Mouse (Mus musculus) ovary, adult 18-20 months (tissue): ENCODE data around the gene Cks2.
"Not testable (repeated sequence)": the region's sequence is repeated elsewhere in the genome, so short reads cannot be mapped to it uniquely, and the experiment has no call there.

Source experiments
- DNase-seq: peaks from one replicate; pipeline ENCODE4 v3.0.0; 2022; ENCODE audit warnings: low spot score, mixed read lengths

Gene Cks2

DNA sequence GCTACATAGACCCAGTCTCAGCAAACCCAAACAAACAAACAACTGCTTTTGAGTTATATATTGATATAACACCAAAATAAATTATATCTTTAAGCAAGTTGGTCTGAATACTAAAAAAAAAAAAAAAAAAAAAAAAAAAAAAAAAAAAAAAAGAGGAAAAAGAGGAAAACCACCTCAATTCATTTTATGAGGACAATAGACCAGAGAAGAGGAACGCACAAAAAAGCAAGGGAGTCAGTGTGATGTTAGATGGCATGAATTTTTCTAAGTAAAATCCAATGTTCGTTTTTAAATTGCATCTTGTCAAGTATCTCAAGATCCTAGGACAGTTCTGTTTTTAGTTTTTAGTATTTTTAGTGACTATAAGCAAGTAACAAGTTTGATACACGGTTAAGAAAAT is 3.6 kb upstream of the Cks2 start:
- DNase-seq: no peak

- DNase-seq: no peak
These were observed 2.8 kb upstream of the Cks2 start for GRCm38 (mm10) chr13:51642171-51642778.

GRCm38 (mm10) chr13:51643924-51644828 is 856 bp upstream of the Cks2 start:
- DNase-seq: no peak

DNA sequence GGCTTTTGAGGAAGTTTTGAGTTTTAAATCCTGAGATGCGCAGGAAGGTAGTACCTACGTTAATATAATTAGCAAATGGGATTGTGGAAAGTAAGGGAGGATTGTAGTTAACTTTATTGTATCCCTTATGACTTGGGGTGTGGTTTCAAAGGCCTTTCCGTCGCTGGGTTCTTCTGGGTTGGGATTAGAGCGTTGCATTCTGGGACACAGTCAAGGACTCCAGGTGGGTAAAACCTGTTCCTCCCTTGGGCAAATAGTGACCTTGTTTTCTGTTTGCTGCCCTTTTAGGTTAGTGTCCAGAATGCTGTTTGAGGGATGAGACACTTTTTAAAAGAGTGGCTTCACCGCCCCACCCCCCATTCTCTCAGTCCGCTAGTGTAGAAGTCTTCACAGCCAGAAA is 840 bp downstream of the Cks2 start:
- DNase-seq: no peak

GRCm38 (mm10) chr13:51646362-51647027 is 1.5 kb downstream of the Cks2 start:
- DNase-seq: no peak

GRCm38 (mm10) chr13:51647770-51648169 is 2.7 kb downstream of the Cks2 start:
- DNase-seq: no peak

- DNase-seq: no peak
These were observed 3.2 kb downstream of the Cks2 start for GRCm38 (mm10) chr13:51648237-51648636.

GRCm38 (mm10) chr13:51649740-51650139 is 4.7 kb downstream of the Cks2 start:
- no peak for DNase-seq

DNA sequence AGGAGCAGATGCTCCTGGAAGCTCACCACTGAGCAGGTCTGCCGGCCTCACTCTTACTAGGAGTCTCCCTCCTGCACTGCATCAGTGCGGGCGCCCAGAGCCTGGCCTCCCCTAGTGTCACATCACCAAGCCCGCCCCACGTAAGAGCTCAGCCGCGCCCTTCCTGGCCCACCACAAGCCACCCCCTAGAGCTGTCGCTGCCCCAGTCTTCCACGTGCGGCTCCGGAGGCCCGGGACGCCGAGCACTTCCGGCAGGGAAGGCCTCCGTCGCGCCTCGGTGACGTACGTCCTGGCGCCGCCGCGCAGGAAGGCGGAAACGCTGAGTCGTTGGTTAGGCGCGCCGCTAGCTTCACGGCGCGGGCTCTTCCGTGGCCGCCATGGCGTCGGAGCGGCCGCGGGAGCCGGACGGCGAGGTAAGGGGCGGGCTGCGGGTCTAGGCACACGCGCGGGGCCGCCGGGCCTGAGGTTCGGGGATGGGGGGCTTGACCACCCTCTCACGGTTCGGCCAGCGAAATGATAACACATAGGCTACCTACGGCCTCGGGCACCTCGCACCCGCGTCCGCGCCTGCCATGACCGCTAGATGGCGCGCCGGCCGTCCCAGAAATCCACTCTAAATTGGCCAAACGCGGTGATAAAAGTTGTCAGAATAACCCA is 6.5 kb downstream of the Cks2 start, which contains the start of gene Secisbp2:
Gene Secisbp2, plus strand, starts transcription at position 290 of the 657 bp plus-strand sequence.
- DNase-seq: peak; percentile 87

GRCm38 (mm10) chr13:51653159-51653558 is 8.1 kb downstream of the Cks2 start:
- no peak for DNase-seq

DNA sequence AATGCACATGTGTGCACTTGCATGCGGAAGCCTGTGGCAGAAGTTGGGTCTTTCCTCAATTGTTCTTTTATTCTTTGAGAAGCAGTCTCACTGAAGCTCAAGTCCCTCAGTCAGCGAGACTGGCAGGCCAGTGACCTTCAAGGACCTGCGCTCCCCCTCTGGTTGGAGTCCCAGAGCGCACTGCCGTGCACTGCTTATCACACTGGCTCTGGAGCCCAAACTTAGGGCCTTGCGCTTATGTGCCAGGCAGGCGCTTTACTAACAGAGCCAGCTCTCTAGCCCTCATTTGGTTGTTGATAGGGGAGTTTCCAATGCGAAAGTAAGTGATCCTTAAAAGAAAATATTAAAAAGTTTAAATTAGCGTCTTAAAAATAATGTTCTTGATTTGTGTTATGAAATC is 8.9 kb downstream of the Cks2 start:
- no peak for DNase-seq

GRCm38 (mm10) chr13:51656516-51657235 is 11.6 kb downstream of the Cks2 start:
- no peak for DNase-seq

DNA sequence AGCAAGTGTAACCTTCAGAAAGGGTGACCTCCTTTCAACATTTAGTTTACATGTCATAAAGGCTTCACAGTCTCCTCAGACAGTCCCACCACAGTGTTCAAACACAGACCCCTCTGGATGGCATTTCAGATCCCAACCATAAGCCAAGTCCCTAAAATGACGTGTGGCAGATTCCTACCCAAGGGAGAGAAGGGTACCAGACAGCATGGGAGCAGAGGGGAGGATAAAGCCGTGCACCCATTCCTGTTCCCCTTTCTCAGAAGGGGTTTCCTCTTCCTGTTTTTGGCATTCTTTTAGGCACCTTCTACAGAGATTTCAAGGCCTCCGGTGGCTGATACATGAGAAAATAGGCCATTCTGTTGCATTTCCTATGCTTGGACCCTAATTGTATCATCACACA is 13.1 kb downstream of the Cks2 start:
- DNase-seq: no peak

DNA sequence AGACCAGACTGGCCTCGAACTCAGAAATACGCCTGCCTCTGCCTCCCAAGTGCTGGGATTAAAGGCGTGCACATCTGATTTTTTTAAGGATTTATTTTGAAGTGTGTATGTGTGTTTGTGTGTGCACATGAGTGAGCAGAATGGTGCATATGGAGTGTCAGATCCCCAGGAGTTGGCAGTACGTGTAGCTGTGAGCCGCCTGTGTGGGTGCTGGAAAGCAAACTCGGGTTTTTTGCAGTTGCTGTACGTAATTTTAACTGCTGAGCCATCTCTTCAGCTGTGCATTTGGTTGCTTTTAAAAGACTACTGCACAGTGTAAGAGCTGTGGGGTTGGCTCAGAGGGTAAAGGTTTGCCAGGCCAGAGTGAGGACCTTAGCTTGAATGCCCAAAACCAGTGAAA is 14.5 kb downstream of the Cks2 start:
- DNase-seq: no peak

- no peak for DNase-seq
These were observed 18.5 kb downstream of the Cks2 start for GRCm38 (mm10) chr13:51663561-51663960.

- not testable (repeated sequence) for DNase-seq
These were observed 23.2 kb downstream of the Cks2 start for GRCm38 (mm10) chr13:51668195-51668594.

- DNase-seq: no peak
These were observed 31.6 kb downstream of the Cks2 start for GRCm38 (mm10) chr13:51676641-51677040.

- DNase-seq: no peak
These were observed 32.0 kb downstream of the Cks2 start for GRCm38 (mm10) chr13:51677041-51677440.

GRCm38 (mm10) chr13:51677630-51678185 is 32.7 kb downstream of the Cks2 start:
- no peak for DNase-seq

GRCm38 (mm10) chr13:51678687-51679086 is 33.7 kb downstream of the Cks2 start:
- no peak for DNase-seq

DNA sequence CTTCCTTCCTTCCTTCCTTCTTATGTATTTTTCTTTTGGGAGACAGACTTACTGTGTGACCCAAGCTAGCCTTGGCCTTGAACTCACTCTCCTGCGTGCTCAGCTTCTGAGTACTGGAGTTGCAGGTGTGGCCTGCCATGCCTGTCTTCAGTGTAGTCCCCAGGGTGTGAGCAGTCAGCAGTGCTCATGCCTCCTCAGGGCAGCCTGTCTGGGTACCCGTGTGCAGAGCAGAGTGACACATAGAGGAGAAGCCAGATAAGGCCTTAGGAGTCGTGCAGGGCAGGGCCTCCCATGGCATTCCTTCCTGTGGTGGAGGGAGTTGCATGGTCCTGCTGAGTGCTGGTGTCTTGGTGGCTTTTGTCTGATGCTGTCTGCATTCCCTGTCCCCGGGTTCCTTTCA is 34.3 kb downstream of the Cks2 start:
- no peak for DNase-seq
